Mouse (Mus musculus): ENCODE data around the gene Ercc2. TPM values are rescaled to one million over a fixed set of nuclear protein-coding genes. Genes with fewer than 3 reads are reported as not detected.
A peak's percentile ranks its signal among the peaks of the same experiment; 100 is the strongest.

Gene Ercc2
- polyA plus RNA-seq, 1 experiment from 2014 or later: 11.8 TPM

DNA sequence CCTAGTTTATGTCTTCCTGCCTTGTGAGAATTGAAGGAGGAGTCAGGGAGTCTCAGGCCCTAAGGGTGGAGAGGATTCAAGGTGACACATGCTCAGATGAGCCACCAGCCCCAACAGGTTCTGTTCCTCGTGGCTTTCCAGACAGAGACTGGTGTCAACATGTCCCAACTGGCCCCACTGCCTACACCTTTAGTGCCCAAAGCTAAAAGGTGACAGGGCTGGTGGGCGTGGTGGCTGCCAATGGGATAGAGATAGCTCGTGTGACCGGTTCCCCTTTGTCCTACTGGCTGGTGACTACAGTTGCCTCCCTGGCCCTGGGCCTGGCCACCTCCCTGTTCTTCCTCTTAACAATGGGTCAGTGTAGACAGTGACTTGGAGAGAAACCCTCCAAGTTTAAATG, 16.4 kb upstream of the Ercc2 start:
- H3K9me3 ChIP-seq (replicated peaks; ENCODE audit: control insufficient read depth, low read length): no peaks in the 10 kb centered on the region
- peaks cover 24% of the 10 kb centered on the region for H3K4me1 ChIP-seq (ENCODE audit: control insufficient read depth, insufficient read depth, low read length)
- WGBS: 62% methylated on average over 4 of the region's 4 CpGs
- no peak overlapping the region for H3K9ac ChIP-seq (ENCODE audit: low read length)
- no peaks in the 10 kb centered on the region for H3K36me3 ChIP-seq (ENCODE audit: control insufficient read depth, insufficient read depth, low read length)
- no peaks in the 10 kb centered on the region for H3K27me3 ChIP-seq (ENCODE audit: control insufficient read depth, insufficient read depth, low read length)
- peak overlapping the region; percentile 72 for H3K27ac ChIP-seq (ENCODE audit: low read length)
- ATAC-seq (ENCODE audit: insufficient read depth, low FRiP score): no peak
- no peak overlapping the region for H3K4me3 ChIP-seq (replicated peaks; ENCODE audit: low read length)
- H3K4me2 ChIP-seq (ENCODE audit: low read depth, low read length): no peak overlapping the region

GRCm38 (mm10) chr7:19368380-19368779, 13.4 kb upstream of the Ercc2 start:
- 15% methylated on average over 16 of the region's 16 CpGs for WGBS
- H3K4me2 ChIP-seq (ENCODE audit: low read depth, low read length): no peak overlapping the region
- H3K4me3 ChIP-seq (replicated peaks; ENCODE audit: low read length): no peak overlapping the region
- H3K36me3 ChIP-seq (ENCODE audit: control insufficient read depth, insufficient read depth, low read length): no peaks in the 10 kb centered on the region
- peaks cover 12% of the 10 kb centered on the region; the same call in 1 of the 2 replicates for H3K4me1 ChIP-seq (ENCODE audit: control insufficient read depth, insufficient read depth, low read length)
- ATAC-seq (ENCODE audit: insufficient read depth, low FRiP score): no peak; the same call in 1 of the 2 replicates
- H3K9ac ChIP-seq (ENCODE audit: low read length): no peak overlapping the region
- no peaks in the 10 kb centered on the region for H3K27me3 ChIP-seq (ENCODE audit: control insufficient read depth, insufficient read depth, low read length)
- no peak overlapping the region for H3K27ac ChIP-seq (ENCODE audit: low read length)
- no peaks in the 10 kb centered on the region for H3K9me3 ChIP-seq (replicated peaks; ENCODE audit: control insufficient read depth, low read length)

DNA sequence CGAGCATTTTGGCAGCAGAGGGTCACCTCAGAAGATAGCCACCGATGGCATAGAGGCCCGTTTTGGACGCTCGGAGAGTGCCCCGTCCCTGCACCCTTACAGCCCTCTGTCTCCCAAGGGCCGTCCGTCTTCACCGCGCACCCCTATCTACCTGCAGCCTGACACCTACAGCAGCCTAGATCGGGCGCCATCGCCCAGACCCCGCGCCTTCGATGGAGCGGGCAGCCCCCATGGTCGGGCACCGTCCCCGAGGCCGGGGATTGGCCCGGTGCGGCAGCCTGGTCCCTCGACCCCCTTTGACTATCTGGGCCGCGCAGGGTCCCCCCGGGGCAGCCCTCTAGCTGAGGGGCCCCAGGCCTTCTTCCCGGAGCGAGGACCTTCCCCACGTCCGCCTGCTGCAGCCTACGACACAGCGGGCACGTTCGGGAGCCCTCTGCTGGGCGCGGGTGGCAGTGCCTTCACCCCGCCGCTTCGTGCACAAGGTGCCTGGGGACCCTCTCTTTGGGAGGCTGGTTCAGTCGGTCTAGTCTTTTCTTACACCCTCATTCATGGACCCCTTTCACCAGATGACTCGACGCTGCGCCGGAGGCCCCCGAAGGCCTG, 11.9 kb upstream of the Ercc2 start:
- peak overlapping the region; percentile 60 for H3K4me2 ChIP-seq (ENCODE audit: low read depth, low read length)
- H3K27ac ChIP-seq (ENCODE audit: low read length): no peak overlapping the region
- peak overlapping the region; percentile 72 for H3K9ac ChIP-seq (ENCODE audit: low read length)
- peaks cover 4% of the 10 kb centered on the region; the same call in 1 of the 2 replicates for H3K4me1 ChIP-seq (ENCODE audit: control insufficient read depth, insufficient read depth, low read length)
- no peaks in the 10 kb centered on the region for H3K27me3 ChIP-seq (ENCODE audit: control insufficient read depth, insufficient read depth, low read length)
- H3K36me3 ChIP-seq (ENCODE audit: control insufficient read depth, insufficient read depth, low read length): 0 out of 2 replicates have a peak, but pooled peaks cover 6% of the 10 kb centered on the region
- ATAC-seq (ENCODE audit: insufficient read depth, low FRiP score): peak; percentile 74
- H3K9me3 ChIP-seq (replicated peaks; ENCODE audit: control insufficient read depth, low read length): no peaks in the 10 kb centered on the region
- peak overlapping the region; percentile 44 for H3K4me3 ChIP-seq (replicated peaks; ENCODE audit: low read length)
- 12% methylated on average over 46 of the region's 46 CpGs for WGBS

- 87% methylated on average over 2 of the region's 2 CpGs for WGBS
- Histone ChIP-seq H3K27ac (ENCODE audit: low read length) (no peak overlapping the region), H3K4me3 (replicated peaks; ENCODE audit: low read length) (no peak overlapping the region), H3K9me3 (replicated peaks; ENCODE audit: control insufficient read depth, low read length) (no peaks in the 10 kb centered on the region), H3K4me2 (ENCODE audit: low read depth, low read length) (no peak overlapping the region), H3K4me1 (ENCODE audit: control insufficient read depth, insufficient read depth, low read length) (peaks cover 4% of the 10 kb centered on the region; the same call in 1 of the 2 replicates), H3K9ac (ENCODE audit: low read length) (no peak overlapping the region), H3K36me3 (ENCODE audit: control insufficient read depth, insufficient read depth, low read length) (0 out of 2 replicates have a peak, but pooled peaks cover 6% of the 10 kb centered on the region), H3K27me3 (ENCODE audit: control insufficient read depth, insufficient read depth, low read length) (no peaks in the 10 kb centered on the region)
- ATAC-seq (ENCODE audit: insufficient read depth, low FRiP score): no peak
These were observed 8.4 kb upstream of the Ercc2 start for GRCm38 (mm10) chr7:19373367-19373766.

- Histone ChIP-seq H3K4me1 (ENCODE audit: control insufficient read depth, insufficient read depth, low read length) (no peaks in the 10 kb centered on the region), H3K27ac (ENCODE audit: low read length) (no peak overlapping the region), H3K9me3 (replicated peaks; ENCODE audit: control insufficient read depth, low read length) (no peaks in the 10 kb centered on the region), H3K9ac (ENCODE audit: low read length) (no peak overlapping the region), H3K4me3 (replicated peaks; ENCODE audit: low read length) (no peak overlapping the region), H3K4me2 (ENCODE audit: low read depth, low read length) (no peak overlapping the region), H3K27me3 (ENCODE audit: control insufficient read depth, insufficient read depth, low read length) (no peaks in the 10 kb centered on the region), H3K36me3 (ENCODE audit: control insufficient read depth, insufficient read depth, low read length) (0 out of 2 replicates have a peak, but pooled peaks cover 6% of the 10 kb centered on the region)
- ATAC-seq (ENCODE audit: insufficient read depth, low FRiP score): no peak
- WGBS: 77% methylated on average over 18 of the region's 18 CpGs
These were observed 6.4 kb upstream of the Ercc2 start for GRCm38 (mm10) chr7:19375368-19375767.

- Histone ChIP-seq H3K9ac (ENCODE audit: low read length) (no peak overlapping the region), H3K4me2 (ENCODE audit: low read depth, low read length) (no peak overlapping the region), H3K27me3 (ENCODE audit: control insufficient read depth, insufficient read depth, low read length) (no peaks in the 10 kb centered on the region), H3K4me1 (ENCODE audit: control insufficient read depth, insufficient read depth, low read length) (no peaks in the 10 kb centered on the region), H3K9me3 (replicated peaks; ENCODE audit: control insufficient read depth, low read length) (no peaks in the 10 kb centered on the region), H3K27ac (ENCODE audit: low read length) (no peak overlapping the region), H3K4me3 (replicated peaks; ENCODE audit: low read length) (no peak overlapping the region), H3K36me3 (ENCODE audit: control insufficient read depth, insufficient read depth, low read length) (0 out of 2 replicates have a peak, but pooled peaks cover 6% of the 10 kb centered on the region)
- ATAC-seq (ENCODE audit: insufficient read depth, low FRiP score): no peak
- 81% methylated on average over 4 of the region's 4 CpGs for WGBS
These were observed 5.8 kb upstream of the Ercc2 start for GRCm38 (mm10) chr7:19376019-19376418.

GRCm38 (mm10) chr7:19378049-19378448, 3.8 kb upstream of the Ercc2 start:
- Histone ChIP-seq H3K9ac (ENCODE audit: low read length) (no peak overlapping the region), H3K4me3 (replicated peaks; ENCODE audit: low read length) (no peak overlapping the region), H3K9me3 (replicated peaks; ENCODE audit: control insufficient read depth, low read length) (no peaks in the 10 kb centered on the region), H3K36me3 (ENCODE audit: control insufficient read depth, insufficient read depth, low read length) (0 out of 2 replicates have a peak, but pooled peaks cover 6% of the 10 kb centered on the region), H3K27me3 (ENCODE audit: control insufficient read depth, insufficient read depth, low read length) (no peaks in the 10 kb centered on the region), H3K4me1 (ENCODE audit: control insufficient read depth, insufficient read depth, low read length) (peaks cover 6% of the 10 kb centered on the region), H3K4me2 (ENCODE audit: low read depth, low read length) (no peak overlapping the region), H3K27ac (ENCODE audit: low read length) (no peak overlapping the region)
- 71% methylated on average over 8 of the region's 8 CpGs for WGBS
- no peak for ATAC-seq (ENCODE audit: insufficient read depth, low FRiP score)

DNA sequence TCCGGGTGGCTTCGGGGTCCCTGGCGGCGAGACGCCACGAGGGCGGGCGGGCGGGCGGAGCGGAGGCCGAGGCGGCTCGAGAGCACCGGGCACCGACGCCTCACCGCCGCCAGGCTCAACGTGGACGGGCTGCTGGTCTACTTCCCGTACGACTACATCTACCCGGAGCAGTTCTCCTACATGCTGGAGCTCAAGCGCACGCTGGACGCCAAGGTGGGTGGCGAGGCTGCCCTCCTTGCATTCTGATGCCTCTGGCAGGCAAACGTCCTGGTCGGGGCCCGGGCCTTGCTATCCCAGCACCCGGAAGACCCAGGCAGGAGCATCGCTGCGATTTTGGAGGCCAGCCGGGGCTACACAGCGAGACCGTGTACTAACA, 344 bp downstream of the Ercc2 start:
- Histone ChIP-seq H3K9ac (ENCODE audit: low read length) (peak overlapping the region; percentile 80), H3K4me1 (ENCODE audit: control insufficient read depth, insufficient read depth, low read length) (peaks cover 10% of the 10 kb centered on the region), H3K27me3 (ENCODE audit: control insufficient read depth, insufficient read depth, low read length) (no peaks in the 10 kb centered on the region), H3K9me3 (replicated peaks; ENCODE audit: control insufficient read depth, low read length) (no peaks in the 10 kb centered on the region), H3K4me2 (ENCODE audit: low read depth, low read length) (peak overlapping the region; percentile 91), H3K36me3 (ENCODE audit: control insufficient read depth, insufficient read depth, low read length) (peaks cover 13% of the 10 kb centered on the region), H3K27ac (ENCODE audit: low read length) (no peak overlapping the region), H3K4me3 (replicated peaks; ENCODE audit: low read length) (peak overlapping the region; percentile 90)
- ATAC-seq (ENCODE audit: insufficient read depth, low FRiP score): peak; percentile 44
- WGBS: 0% methylated on average over 23 of the region's 37 CpGs

GRCm38 (mm10) chr7:19383708-19384107, 1.9 kb downstream of the Ercc2 start:
- no peak overlapping the region for H3K9ac ChIP-seq (ENCODE audit: low read length)
- ATAC-seq (ENCODE audit: insufficient read depth, low FRiP score): no peak
- no peak overlapping the region for H3K4me3 ChIP-seq (replicated peaks; ENCODE audit: low read length)
- 87% methylated on average over 9 of the region's 9 CpGs for WGBS
- H3K36me3 ChIP-seq (ENCODE audit: control insufficient read depth, insufficient read depth, low read length): peaks cover 22% of the 10 kb centered on the region
- H3K4me1 ChIP-seq (ENCODE audit: control insufficient read depth, insufficient read depth, low read length): peaks cover 10% of the 10 kb centered on the region
- H3K27me3 ChIP-seq (ENCODE audit: control insufficient read depth, insufficient read depth, low read length): no peaks in the 10 kb centered on the region
- no peaks in the 10 kb centered on the region for H3K9me3 ChIP-seq (replicated peaks; ENCODE audit: control insufficient read depth, low read length)
- H3K27ac ChIP-seq (ENCODE audit: low read length): no peak overlapping the region
- H3K4me2 ChIP-seq (ENCODE audit: low read depth, low read length): no peak overlapping the region
